Mouse (Mus musculus) adrenal gland, postnatal 10 days (tissue): Measurements from ENCODE around the gene Isyna1. TPM values are rescaled to one million over a fixed set of nuclear protein-coding genes. Genes with fewer than 3 reads are reported as not detected.

Experiments used
- DNase-seq: peaks from one replicate; pipeline ENCODE4 v3.0.0; 2021; ENCODE audit warnings: mixed read lengths
- total RNA-seq, 2 experiments: library from RNA; stranded (reverse); gene quantifications; 2 replicates each; pipeline ENCODE4 v1.2.3; 2021

Gene Isyna1
- total RNA-seq, 2 experiments from 2014 or later = 59.4 to 59.8 TPM

DNA sequence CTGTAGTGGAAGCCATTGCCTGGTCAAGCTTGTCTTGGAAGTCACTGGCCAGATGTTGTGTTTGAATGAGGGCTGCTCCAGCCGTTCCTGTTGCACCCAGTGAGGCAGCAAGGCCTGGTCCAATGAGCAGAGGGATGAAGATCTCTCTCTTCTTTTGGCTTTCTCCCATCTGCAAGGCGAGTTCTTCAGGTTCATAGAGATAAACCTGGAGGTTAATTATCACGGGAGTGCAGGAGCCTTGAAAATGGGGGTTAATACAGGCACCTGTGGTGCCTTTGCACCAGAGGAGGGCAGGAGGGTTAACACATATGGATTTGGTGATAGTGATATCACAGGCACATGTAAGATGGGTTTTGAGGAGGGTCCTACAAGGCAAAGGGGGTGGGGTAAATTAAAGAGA is 28.0 kb downstream of the Isyna1 start:
- DNase-seq = no peak

GRCm38 (mm10) chr8:70625104-70625503 is 30.9 kb downstream of the Isyna1 start:
- peak; percentile 72 for DNase-seq

DNA sequence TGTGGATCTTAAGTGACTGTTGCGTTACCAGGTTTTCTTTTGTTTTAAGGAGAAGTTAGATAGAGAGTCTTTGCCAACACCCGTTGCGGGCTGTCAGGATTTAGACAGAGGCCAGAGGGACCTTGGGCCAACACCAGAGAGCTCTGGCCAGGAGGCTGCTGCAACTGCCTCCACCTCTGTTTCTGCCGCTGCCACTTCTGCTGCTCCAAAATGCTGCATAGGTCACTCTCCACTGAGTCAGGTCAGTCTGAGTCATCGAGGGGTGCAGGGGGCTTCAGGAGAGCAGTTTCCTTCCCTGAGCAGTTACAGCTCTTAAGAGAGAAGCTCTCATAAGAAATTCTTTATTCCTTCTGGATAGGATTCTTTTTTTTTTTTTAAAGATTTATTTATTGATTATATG is 32.9 kb downstream of the Isyna1 start:
- DNase-seq = no peak

- DNase-seq = no peak
Measured at GRCm38 (mm10) chr8:70628986-70629490, 34.9 kb downstream of the Isyna1 start.

- peak; percentile 90 for DNase-seq
Measured at GRCm38 (mm10) chr8:70629574-70630531, 35.7 kb downstream of the Isyna1 start.

DNA sequence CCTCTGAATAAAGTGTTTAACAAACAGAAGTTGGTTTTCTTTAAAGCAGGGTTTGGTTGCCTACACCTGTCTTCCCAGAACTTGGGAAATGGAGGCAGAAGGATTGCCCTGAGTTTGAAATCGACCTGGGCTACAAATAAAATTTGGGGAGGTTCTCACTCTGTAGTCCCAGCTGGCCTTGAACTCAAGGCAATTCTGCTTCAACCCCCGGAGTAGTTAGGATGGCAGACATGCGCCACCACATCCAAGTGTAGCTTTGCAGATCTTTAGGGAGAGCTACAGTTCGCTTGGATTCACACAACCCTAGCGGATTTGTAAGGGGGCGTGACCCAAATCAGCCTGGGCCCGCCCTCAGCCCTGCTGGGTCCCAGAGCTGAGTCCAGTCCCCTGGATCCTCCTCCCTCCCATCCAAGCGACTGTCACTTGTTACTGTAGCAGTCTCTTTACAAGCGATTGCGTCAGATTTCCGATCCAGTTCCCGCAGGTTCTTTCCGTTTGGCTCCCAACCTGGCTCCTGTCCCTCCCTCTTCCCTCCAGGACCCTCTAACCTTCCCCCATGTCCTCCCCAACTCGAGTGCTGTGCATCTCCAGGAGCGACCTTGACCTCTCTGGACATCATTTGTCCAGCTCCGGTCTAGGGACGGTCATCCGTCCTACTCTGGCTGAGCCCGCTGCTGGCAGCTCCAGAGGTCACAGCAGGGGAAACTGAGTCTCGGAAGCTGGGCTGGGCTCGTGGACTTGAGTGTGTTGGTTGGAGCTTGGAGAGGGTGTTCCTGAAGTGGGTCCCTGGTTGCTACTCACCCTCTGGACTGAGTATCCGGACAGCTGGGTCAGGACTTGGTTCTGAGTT is 36.6 kb downstream of the Isyna1 start:
- peak; percentile 84 for DNase-seq

DNA sequence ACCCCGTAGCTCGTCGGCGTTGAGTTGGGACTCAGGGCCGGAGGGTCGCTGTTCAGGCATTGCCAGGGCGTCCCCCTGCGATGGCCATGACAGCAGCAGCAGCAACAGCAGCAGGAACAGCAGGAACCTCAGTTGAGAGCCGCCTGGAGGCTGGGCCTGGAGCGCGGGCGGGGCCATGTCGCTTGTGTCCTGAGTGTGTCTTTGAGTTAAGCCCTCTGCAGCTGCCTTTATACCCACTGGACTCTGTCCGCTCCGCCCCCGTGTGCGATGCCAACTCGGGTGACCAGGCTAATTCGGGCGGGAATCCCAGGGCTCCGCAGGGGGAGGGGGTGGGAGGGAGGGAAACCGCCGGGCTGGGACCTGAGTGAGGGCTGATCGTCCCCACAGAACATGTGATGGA is 37.3 kb downstream of the Isyna1 start:
- peak; percentile 70 for DNase-seq

- no peak for DNase-seq
Measured at GRCm38 (mm10) chr8:70632346-70632892, 38.2 kb downstream of the Isyna1 start, which contains the start of gene Gdf15. Gene Gdf15 (minus strand): TSS chr8:70632456.

GRCm38 (mm10) chr8:70634066-70634465 is 39.9 kb downstream of the Isyna1 start:
- peak; percentile 73 for DNase-seq

GRCm38 (mm10) chr8:70635527-70635926 is 41.4 kb downstream of the Isyna1 start:
- DNase-seq = no peak

GRCm38 (mm10) chr8:70636838-70637237 is 42.7 kb downstream of the Isyna1 start:
- DNase-seq = no peak

DNA sequence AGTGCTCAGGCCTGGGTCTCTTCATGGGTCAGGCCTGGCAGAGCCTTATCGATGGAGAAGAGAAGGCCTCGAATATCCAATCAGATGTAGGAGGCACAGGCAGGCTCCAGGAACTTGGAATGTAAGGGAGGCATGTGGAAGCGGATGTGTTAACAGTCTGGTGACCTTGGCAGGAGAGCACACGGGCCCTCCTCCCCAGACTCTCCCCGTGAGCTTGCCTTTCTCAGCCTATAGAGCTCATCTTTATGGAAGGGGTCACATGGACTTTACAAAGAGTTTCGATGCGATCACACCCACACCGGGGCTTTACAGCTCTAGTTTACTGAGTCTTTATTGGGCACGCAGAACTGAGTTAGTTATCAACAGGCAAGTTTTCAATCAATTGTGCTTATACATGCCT is 44.6 kb downstream of the Isyna1 start:
- no peak for DNase-seq

GRCm38 (mm10) chr8:70643019-70643418 is 48.8 kb downstream of the Isyna1 start:
- no peak for DNase-seq

GRCm38 (mm10) chr8:70644065-70644464 is 49.9 kb downstream of the Isyna1 start:
- DNase-seq = no peak

- peak; percentile 73 for DNase-seq
Measured at GRCm38 (mm10) chr8:70645501-70646224, 51.5 kb downstream of the Isyna1 start.

- DNase-seq = no peak
Measured at GRCm38 (mm10) chr8:70646369-70646768, 52.2 kb downstream of the Isyna1 start.

- DNase-seq = peak; percentile 63
Measured at GRCm38 (mm10) chr8:70646775-70647174, 52.6 kb downstream of the Isyna1 start.
